Mouse (Mus musculus) cerebellum, adult 11-12 months (tissue): ENCODE measurements around the gene Pde3a.
A peak's percentile ranks its signal among the peaks of the same experiment; 100 is the strongest.

Experiments used
- DNase-seq: peaks from one replicate; pipeline ENCODE4 v3.0.0; 2022

Pde3a gene

DNA sequence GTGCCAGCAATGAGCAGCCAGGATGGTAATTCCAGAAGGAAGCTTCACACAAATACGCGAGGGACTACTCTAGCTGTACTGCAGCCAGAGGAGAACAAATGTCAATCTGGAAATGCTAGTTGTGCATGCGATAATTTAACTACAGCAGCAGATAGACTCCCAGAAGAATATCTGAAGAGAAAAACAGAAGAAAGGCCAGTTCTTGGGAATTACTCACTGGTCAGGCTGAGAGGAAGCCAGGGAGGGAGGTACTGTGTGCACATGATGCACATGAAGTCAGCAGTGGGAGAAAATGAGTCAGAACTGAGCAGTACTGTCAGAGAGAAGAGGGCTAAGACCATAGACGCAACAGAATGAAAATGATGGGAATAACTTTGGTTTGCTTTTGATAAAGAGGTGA, 159.7 kb downstream of the Pde3a start:
- no peak for DNase-seq

DNA sequence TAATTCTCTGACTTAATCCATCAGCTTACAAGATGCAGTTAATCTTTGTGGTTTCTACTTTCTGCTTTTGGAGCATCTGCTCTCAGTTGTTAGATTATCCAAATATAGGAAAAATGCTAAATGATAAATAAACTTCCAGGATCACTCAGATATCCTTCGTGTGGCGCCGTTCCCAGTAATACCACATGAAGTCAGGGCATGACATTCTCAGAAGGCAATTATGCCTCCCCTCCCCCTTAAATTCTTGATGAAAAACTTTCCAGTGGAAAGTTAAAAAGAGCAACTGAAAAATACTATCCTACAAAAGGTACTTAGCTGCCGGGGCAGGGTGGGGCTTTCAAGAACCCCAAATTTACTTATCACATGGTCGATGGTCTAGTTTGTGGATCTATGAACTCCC, 161.8 kb downstream of the Pde3a start:
- DNase-seq, result no peak

DNA sequence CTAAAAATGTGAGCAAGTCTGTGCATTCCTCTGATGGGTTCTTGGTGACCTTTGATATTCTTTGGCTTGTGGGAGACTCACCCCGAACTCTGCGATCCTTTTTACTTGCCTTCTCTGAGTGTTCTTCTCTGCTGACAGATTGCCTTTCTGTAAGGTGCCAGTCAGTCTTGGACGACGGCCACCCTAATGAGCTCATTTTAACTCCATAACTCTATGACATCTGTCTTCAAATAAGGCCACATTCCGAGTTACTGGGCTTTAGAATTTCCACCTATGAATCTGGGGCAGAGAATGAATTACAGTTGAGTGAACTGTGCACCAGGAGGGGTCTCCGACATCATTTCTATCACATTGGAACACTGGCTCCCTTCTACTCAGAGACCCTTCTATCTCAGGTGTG, 176.0 kb downstream of the Pde3a start:
- peak; percentile 26 for DNase-seq

DNA sequence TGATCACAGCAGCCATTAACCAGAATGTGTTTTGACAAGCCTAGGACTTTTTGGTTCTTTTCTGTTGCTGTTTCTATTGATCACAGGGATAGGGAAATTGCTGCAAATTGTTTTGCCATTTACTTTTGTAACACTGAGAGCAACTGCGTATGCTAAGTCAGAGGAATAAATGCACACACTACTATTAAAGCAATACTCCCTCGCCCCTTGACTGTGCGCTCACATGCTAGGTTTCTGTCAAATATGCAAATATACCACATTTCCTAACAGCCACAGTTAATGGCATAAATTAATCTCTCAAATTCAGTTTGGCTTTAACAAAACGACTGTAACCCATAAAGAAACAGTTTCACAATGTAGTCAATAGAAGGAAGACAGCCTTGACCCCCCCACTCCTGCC, 179.5 kb downstream of the Pde3a start:
- no peak for DNase-seq

DNA sequence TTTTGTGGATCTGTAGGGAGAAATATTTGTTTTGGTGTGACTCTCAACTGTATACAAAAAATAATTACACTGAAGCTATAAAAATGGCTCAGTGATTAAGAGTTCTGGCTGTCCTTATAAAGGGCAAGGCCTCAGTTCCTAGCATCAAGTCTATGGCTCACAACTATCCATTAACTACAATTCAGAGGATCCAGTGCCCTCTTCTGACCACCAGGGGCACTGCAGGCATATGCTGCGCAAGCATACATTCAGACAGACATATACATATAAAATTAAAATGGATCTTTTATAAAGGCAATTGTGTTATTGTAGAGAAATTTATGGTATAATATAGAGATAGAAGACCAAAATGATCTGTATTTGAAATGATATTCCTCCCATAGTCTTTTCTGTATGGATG, 181.1 kb downstream of the Pde3a start:
- no peak for DNase-seq

DNA sequence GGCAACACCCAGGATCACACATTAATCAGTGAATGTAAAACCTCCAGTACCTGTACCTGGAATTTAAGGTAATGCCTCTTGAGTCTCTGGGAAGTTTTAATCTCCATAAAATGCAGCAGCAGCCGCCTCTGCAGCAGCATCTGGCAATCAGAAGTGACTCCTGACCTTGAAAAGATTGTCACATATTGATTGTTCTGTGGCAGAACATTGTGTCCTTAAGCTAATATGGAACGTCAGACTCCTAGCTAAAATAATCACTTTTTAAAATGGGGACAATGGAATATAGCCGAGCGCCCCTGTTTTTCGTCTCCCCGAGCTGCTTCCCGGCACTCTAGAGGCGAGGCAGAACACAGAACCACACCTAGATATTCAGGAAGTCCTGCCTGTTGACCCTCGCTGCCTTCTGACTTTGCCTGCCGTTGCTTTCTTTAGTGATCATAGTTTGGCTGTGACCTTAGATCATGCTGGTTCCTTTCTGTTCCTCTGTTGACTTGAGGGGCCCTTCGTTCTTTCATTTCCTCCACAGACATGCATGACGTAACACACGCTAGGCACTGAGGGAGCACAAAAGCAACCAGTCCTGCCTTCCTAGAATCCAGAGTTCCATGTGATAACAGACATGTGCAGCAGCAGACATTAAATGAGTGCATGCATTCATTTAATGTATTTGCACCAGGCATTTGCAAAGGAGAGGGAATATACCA, 183.4 kb downstream of the Pde3a start:
- no peak for DNase-seq

DNA sequence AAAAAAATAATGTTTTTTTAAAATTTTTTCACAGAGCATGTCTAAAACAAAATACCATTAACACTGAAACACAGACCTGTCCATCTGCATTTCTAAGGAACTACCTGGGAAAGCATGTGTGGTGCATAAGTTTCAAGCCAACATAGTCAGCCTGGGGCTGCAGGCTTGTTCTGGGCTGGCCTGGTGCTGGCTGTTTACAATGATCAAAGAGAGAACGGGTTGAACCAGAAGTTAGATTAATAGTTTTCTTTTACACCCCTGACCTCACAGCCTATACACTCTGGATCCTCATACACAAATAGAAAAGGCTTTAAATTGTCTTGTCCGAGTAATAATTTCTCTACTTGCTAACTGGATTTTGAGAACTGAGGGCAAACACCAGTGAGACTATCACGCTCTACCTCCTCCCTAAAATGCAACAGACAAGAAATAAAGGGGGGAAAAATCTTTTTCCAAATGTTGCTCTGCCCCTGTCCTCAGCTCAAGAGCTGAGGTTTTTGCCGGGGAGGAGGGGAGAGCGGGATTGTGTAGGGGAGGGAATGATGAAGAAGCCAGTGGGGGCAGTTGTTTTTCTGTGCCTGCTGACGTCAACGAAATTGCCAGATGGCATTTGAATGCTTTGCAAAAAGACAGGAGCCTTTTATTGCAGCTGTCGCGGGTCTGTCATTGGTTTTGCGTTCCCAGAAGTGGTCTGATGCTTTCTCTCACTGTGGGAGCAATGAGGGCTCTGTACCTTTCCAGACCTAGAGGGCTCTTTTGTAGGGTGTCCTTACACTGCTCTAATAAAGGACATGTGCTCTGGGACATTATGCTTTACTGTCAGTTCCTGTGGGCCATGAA, 185.1 kb downstream of the Pde3a start:
- no peak for DNase-seq

DNA sequence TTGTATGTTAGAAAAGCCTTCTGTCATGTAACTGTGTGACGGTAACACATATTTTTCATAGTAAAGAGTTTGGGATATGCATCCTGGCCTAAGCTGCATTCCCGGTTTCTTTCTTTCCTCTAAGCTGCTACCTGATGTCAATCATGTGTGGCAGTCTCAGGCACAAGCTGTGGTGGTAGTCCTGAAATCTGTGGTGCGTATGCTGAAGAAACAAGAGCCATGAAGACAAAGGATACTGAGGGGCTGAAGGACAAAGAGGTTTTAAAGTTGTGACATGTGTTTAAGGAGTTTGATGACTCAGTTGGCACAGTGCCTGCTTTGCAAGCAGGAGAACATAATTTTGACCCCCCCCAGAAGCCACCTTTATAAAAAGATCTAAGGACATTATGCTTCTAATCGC, 186.1 kb downstream of the Pde3a start:
- DNase-seq, result no peak

DNA sequence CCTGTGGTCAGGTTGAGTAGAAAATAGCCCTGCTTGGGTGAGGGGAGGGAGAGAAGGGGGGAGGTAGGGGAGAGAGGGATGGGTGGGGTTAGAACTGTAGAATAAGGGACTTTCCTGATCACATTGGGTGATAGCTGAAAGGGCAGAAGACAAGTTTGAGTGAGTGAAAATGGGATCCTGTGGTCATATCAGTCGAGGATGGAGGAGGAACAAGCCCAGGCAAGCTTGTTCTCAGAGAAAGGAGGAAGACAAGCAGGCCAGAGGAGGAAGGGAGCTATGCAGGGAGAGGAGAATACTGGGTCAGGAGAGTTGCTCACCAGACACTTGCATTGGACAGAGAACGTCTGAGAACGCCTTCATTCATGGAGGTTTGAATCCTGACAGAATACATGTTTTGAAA, 190.9 kb downstream of the Pde3a start:
- DNase-seq, result no peak

DNA sequence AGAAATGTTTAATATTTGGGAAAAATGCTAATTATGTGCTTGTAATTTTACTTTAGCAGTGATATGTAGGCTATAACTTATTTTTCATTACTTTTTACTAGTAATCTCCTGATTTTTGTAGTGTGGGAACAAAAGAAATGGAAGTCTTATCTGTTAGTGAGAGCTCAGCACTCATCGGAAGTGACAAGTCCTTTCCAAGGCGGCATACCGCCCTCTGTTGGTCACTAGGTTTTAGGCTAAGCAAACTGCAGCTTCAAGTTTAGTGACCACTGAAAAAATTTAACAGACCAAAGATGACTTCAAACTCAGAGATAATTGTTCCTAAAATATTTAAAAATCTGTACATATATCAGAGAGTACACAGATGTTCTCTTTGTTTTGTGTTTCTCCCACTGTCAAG, 198.5 kb downstream of the Pde3a start:
- peak; percentile 32 for DNase-seq

DNA sequence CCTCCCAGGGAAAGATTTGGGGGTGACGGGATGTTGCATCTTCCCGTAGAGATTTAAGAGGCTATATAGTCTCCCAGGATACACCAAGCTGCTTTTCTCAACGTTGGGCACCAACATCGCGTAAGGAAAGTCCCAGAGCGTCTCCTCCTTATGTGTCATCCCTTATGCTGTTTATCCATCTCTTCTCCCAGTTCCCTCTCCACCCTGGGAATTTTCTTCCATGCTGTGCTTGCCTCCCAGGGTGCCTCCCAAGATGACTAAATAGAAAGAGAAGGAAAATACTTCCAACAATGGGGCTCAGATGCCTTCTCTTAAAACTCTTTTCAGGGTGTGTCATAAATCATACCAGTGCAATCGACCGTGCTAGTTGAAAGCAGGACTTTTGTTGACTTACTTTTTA, 199.8 kb downstream of the Pde3a start:
- no peak for DNase-seq

DNA sequence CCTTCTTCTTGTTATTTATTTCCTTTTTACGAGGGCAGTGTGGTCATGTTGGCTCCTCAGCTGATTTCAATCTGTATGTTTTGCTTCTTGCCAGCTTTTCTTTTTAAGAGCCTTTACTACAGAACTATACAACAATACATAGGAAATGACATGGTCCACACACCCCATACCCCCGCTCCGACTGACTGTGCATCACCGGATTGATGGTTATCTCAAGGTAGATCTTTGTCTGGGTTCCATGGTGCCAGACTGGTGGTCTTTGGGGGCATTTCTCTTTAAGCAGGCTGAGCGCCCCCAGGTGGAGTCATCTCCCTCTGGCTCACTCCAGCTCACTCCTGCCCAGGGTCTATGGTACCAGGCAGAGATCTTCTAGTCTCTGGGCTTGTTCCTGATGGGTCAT, 206.3 kb downstream of the Pde3a start:
- DNase-seq, result no peak

DNA sequence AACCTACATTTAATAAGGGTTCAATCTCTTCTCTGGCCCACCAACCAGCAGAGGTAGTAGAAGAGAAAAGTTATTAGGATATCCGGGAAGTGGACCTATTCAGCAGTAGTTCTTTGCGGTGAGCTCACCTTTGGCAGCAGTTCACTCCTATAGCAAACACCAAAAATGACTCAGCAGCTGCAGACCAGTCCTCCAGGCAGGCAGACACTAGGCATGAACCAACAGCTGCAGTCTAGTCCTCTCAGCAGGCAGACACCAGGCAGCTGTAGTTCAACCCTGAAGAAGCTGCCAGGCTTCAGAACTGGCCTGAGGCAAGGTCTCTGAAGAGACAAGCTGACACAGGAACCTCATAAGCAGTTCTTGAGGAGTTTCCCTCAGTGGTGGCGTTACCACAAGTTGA, 207.5 kb downstream of the Pde3a start:
- no peak for DNase-seq

DNA sequence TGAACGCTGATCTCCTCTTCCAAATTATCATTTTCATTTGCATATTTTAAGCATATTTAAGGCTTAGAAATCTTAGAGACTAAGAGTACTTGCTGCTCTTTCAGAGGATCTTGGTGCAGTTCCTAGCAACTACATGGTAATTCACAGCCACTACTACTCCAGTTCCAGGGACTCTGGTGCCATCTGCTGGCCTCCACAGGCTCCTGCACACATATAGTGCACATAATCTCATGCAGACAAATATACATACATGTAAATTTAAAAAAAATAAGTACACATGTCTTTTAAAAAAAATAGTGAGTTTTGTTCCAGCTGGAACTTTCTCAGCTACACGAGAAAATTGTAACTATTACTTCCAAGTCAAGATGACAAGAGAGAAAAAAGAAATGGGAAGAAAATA, 221.2 kb downstream of the Pde3a start:
- no peak for DNase-seq

DNA sequence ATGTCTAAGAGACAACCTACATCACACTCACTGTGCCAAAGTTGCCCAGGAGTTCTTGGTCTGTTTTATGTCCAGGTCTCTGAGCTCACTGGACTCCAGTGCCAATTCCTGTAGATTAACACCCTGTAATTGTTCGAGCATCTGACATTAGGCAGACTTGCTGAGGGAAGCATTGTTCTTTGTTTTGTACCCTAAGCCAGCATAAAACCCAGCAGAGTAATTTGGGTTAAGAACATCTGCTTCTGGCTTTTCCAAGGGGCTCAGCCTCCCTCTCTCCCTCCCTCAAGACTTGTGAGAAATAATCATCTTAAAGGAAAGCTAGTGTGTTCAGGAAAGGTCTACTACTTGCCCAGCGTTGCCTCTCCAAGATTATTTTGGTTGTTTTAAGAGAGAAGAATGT, 225.2 kb downstream of the Pde3a start:
- no peak for DNase-seq

DNA sequence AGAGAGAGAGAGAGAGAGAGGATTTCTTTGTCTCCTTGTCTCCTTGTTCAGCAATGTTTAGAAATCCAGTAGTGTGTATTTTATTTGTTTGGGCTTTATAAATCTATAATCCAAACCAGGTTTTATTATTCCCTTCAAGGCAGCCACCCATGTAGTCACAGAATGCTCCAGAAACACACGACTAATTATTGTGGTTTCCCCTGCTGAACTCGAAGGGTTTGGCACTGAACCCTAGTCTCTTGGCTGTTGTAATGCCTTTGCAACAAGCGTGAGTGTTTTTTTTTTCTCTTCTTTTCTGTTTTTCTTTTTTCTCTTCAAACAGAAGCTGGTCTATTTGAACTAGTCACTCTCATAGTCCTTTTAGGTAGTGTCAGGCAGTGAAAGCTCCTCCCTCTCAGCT, 225.6 kb downstream of the Pde3a start:
- DNase-seq, result no peak

DNA sequence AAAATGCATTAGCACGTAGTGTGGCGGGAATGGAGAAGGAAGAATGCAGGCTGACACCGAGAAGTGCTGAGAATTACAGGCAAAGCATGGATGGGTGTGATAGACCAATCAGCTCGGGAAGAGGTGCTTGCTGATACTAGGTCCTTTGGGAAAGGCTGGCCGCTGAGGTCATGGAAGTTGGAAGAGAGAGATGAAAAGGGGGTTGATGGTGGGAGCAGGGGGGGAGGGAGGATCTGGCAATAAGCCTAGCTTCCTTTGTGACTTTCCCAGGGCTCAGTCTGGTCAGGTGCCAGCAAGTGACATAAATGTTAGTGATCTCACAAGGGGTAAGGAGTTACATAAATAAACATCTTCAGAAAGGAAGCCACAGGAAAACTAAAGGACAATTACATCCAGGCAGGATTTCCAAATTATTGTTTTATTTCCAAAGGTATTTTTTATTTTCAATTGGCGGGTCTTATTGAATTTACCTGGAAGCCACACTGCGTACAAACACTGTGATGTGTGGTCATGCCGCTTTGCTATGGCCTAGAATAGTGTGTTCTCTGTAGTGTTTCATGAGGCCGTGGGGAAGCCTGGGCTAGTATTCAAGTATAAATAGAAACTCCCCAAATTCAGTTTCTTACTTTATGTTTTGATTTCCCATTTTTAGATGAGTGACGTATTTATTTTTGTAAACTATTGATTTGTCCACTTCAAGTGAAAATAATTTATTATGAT, 236.4 kb downstream of the Pde3a start:
- no peak for DNase-seq

DNA sequence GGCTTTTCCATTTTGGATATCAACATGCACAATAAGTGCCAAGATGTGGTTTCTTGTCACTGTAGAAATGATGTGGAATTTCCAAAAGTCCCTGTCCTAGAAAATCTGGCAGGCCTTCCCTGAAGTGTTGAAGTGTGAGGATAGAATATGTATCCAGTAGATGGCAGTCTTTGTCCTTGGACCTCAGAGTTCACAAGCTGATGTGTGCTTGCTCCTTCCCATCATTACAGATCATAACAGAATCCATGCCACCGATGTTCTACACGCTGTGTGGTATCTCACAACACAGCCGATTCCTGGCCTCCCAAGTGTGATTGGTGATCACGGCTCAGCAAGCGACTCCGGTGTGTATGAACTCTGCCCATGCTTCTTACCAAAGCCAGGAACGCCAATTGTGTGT, 238.2 kb downstream of the Pde3a start:
- DNase-seq, result no peak

DNA sequence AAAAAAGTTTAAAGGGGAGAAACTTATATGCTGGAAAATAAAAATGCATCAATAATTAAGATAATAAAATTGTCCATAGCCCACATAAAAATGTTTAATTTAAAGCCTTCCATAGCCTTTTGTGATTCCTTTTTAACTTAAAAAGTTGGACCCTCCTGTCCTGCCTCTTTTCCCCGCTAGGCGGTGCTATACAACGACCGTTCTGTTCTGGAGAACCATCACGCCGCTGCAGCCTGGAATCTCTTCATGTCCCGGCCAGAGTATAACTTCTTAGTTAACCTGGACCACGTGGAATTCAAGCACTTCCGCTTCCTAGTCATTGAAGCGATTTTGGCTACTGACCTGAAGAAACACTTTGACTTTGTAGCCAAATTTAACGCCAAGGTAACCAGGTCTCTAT, 239.6 kb downstream of the Pde3a start:
- no peak for DNase-seq

DNA sequence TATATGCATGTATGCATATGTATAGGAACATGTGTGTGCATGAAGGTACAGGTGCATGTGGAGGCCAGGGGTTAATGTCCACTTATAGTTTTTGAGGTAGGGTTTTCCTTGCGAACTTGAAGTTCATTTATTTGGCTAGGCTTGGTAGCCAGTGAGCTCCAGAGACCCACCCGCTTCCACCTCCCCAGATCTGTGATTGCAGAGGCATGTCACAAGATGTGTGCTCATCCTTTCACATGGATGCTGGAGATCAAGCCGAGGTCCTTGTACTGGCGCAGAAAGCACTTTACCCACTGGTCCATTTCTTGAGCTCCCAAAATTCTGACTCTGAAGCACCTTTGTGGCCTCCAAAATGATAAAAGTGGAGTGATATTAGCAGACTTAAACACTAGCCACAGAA, 245.8 kb downstream of the Pde3a start:
- DNase-seq, result no peak

DNA sequence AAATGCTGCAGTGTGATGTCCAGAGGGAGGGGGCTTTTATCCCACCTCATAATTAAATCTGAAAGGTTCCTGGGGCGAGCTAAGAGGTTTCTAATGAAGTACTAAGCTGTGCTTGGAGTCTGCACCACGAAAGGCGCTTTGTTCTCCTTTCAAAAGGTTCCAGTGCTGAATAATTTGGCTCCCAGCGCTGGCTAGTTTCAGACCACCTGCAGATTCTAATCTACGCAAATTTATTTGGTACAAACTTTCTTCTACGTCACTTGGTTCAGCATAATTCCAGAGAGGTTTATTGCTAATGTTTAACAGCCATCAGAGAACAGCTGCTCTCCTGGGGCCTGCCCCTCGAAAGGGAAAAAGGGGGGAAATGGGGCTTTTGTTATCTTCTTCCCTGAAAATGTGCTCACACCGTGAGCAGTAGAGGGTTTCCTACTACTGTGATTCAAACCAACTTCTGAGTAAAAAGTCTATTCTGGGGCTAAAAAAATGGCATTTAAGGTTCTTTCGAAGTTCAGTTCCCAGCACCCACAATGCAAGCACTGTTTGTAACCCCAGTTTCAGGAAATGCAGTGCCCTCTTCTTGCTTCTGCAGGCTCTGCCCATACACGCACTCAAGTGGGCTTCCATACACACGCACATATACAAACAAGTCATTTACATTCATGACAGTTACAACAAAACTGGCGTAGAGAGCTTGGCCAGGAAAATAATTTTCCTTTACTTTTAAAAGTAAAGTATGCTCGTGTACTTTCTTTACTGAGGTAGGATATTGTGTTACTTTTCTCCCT, 246.8 kb downstream of the Pde3a start:
- no peak for DNase-seq

DNA sequence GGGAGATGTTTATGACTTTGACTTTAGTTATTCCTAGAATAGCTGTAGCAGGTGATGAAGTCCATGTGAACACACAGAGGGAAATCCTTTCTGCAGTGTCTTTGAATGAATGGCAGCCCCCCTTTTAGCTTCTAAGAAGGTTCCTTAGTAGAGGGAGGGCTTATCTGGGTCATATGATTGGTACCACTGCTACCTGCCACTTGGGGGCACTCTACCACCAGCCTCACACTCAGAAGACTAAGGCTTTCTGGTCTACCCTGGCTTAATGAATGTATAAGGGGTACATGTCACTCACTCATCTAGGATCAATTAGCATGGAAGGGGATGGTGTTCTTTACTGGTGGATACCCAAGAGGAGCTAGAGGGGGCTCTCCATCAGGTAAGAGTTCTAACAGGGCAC, 250.4 kb downstream of the Pde3a start:
- DNase-seq, result no peak

DNA sequence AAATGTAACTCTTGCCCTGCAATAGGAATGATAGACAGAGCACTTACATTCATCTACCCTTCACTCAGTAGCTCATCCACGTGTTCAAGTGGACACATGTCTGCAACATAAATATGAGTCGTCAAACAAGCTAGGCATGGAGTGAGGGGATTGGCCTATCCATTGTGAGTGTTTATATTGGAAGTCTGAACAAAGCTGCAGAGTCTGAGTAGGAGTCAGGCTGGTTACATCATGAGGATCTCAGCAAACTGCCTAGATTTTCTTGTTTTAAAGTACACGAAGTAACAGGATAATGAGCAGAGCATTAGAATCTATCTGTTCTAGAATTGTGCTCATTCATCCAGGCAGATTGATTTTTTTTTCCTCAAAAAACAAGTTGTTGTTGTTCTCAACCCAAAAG, 252.1 kb downstream of the Pde3a start:
- DNase-seq, result no peak
